Mouse (Mus musculus) ovary, postnatal 10 days (tissue): ENCODE results near the gene Lpxn.

Source experiments
- DNase-seq: peaks from one replicate; pipeline ENCODE4 v3.0.0; 2022; ENCODE audit warnings: low spot score

Lpxn gene

DNA sequence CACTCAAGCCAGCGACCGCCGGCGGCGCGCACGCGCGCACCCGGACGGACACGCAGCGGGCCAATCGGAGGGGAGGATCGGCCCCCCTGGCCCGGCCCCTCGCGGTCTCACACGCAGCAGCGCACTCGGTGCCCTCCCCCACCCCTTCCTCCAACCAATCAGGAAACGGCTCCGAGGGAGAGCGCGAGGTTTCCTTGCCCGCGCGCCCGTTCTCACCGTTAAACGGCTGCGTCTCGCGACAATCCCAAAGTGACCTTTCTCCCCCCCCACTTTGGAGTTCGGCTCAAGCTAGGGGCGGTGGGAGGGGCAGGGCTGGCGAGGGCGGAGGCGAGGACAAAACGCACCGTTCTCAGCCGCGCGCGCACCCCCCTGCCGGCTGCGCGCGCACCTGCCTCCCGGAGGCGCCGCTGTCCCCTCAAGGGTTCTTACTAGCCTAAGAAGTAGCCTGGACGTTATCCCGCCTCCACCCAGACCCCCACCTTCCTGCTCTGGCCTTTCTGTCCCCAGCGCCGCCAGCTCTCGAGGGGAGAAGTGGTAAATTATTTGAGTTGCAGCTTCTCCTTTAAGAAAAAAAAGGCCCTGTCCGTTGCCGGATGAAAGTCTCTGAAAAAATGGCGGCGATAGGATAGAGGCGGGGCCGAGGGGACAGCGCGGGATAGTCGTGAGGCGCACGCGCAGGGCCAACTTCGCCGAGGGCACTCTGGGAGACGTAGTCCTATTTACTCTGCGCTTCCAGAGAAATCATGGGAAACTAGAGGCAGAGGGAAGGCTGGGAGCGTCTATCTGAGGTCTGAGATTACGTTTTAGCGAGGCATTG is at the start of gene Lpxn, which contains the start of gene Zfp91:
Gene Lpxn, plus strand, starts transcription at position 683 of the 817 bp plus-strand sequence.
Gene Zfp91, minus strand, starts transcription at position 616 of the 817 bp plus-strand sequence.
- DNase-seq = peak; percentile 84

DNA sequence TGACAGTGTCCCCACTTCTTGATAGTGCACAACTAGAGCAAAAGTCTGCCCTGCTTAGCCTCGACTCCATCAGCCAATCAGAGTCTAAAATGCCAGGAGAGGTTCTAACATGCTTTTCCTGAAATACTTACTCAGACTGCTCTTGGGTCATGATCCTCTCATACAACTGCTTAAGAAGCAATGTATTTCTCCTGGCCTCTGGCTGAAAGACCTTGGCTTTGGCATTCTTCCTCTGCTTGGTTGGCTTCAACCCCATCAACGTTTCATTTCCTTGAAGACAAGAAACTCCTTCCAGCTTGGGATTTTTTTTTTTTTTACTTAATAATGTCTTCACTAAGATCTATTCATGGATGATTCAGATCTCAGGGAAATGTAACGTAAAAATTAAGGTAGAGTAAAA is 39.7 kb upstream of the Lpxn start:
- no peak for DNase-seq

DNA sequence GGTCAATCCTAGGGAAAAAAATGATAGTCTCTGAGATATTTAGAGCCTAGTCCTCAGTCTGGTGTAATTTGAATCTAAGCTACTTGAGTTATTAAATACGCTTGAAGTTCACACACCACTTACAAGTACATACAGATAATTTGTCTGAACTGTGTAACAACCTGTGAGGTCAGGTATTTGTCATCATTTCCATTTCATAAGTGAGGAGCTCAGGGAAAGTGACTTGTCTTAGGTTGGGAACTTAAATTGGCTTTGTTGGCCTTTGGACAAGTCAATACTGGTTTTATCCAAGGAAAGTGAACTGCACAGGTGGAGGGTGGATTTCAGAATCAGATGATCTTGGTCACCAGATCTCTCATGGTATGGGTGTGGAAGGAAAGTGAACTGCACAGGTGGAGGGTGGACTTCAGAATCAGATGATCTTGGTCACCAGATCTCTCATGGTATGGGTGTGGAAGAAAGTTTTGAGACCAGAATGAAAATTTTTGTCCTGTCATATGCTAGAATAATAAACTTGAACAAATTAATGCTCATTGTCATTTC is 37.0 kb upstream of the Lpxn start:
- DNase-seq = no peak

DNA sequence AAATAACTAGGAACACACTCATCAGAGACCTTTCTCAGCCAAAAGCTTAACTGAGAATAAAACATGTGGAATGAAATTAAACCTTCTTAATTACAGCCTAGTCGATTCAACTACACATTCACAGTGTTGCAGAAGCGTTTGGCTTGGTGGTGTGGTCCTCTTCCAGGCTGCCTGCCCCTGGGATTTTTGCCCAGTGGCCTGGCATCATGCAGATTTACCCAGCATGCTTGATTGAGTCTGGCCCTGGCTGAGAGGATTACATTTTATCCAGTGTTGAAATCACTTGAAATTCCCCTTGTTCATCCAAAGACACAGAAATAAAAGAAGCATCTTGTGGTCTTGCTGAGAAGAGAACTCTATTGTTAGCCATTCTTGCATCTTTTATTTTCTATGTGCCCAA is 36.3 kb upstream of the Lpxn start:
- DNase-seq = no peak

DNA sequence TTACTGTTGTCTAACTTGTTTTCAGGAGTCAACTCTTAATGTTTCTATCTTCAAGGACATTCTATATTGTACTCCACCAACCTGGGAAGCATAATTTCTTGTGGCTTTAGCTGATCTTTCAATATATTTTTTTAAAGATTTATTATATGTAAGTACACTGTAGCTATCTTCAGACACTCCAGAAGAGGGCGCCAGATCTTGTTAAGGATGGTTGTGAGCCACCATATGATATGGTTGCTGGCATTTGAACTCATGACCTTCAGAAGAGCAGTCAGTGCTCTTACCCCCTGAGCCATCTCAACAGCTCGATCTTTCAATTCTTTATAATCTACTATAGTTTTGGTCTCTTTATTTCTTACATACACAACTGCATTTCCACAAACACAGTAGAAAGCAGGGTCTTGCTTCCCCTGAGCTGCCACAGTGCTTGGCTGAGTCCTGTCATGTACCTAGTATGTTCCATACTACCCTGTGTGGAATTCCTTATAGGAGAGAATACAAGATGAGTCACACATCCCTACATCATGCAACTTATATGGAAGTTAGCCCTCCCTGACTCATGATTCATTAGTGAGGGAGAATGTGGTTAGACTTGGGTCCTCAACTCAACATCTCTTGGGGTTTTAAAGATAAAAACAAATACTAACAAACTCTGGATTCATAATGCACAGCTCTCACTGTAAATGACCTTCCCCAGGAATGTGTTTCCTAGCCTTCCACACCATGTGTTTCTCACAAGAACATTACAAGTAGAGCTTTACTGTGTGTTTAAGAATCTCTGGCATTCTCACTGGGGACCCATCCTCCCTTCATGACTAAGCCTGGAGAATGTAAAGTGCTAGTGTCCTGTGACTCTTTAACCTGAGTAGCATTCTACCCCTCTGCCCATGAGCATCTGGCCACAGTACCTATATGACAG is 33.5 kb upstream of the Lpxn start:
- DNase-seq = no peak

DNA sequence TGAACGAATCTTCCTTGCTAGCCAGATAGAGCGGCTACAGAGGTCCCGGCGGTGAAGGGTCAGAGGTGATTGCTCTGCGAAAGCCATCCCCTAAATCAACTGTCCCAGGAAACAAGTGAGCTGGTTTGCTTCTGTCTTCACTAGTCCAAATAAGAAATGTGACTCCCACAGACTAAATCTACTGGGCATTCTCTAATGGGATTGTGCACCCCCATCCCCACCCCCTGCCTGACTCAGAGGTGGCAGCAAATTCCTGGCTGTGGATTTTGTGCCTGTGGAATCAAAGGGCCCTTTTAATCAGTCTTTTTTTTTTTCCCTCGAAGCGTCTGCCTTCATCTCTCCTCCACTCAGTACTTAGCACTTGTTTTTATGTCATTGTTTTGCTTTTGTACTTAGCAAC is 30.7 kb upstream of the Lpxn start, which contains the start of gene Cntf:
Gene Cntf, minus strand, starts transcription at position 325 of the 400 bp plus-strand sequence.
- DNase-seq = no peak

DNA sequence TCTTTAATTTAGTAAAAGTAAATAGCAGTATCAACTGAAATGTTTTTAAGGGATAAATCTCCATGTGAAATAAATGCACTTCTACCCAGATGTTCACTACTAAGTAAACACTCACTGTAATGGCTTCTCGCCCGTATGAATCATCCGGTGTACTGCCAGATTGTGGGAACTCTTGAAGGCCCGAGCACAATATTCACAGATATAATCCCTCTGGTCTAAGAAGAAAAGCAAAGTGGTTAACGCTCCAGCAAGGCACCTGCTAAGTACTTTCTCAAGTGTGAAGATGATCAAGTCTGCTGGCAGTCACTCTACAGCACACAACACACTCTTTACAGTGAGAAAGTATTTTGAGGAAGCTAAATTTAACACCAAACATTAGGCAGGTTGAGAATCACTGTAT is 25.1 kb upstream of the Lpxn start:
- no peak for DNase-seq

DNA sequence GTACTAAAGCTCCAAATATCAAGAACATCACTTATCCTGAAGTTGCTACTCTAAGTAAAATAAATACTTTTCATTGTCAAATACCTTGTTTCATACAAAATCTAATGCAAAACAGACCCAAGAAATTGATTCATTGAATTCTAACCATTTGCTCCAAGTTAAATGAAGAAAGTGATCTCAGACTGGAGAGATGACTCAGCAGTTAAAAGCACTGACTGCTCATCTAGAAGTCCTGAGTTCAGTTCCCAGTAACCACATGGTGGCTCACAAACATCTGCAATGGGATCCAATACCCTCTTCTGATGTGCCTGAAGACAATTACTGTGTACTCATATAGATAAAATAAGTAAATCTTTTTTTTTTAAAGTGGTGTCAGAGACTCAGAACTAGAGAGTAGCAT is 15.6 kb upstream of the Lpxn start:
- DNase-seq = no peak

DNA sequence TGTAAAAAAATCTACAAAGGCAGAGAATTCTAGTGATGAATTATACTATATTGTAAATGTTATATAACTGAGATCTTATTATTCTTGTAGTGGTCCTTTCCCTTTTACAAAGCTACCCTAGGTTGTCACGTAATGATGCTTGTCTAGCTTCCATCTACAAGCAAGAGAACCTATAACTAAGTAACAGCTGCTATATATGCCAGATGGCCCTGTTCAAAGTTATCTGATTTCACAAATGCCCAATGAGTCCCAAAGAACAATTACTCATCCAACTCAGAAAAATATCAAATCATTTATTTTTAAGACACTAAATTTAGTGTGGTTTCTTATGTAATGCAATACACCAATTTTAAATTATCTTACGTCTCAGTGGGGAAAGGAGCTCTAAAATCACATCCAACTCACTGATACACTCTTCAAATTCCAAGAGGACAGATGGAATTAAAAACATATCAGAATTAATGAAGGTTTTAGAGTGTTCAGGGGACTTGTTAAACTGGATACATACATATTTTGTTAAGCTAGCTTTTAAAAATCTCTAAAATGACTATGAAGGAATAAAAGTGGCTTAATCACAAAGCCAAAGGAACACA is 9.1 kb upstream of the Lpxn start:
- no peak for DNase-seq

DNA sequence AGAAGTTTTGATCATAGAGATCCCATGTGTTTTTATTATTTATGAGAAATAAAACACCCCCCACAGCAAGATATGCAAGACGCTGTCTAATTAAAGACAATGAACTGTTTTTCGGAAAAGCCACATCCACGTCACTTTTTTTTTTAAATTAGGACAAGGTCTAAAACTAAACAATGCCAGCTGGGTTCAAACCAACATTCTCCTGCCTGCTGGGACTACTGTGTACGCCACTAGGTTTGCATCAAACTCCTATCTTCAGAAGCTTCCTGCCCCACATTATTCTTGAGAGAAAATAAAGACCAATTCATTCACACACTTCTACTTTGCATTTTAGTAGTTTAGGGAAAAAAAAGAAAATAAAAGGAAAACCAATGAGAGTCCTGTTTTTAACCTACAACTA is 8.3 kb upstream of the Lpxn start:
- DNase-seq = no peak

DNA sequence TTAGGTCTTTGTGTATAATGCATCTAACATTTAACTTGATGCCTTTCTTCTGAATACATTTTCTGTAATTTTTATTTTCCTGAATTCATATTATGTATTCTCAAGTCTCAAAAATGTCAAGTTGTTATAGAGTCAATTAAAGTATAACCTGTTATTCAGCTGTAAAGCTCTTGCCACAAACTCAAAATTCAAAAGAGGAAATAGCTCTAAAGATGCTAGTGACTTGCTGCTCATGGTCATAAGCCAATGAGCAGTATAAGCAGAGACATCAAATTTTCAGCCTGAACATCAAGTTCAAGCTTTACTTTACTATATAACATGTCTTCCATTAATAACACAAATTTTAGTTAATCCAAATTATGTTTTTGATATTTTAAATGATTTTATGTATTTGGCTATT is 3.6 kb upstream of the Lpxn start:
- DNase-seq = no peak

DNA sequence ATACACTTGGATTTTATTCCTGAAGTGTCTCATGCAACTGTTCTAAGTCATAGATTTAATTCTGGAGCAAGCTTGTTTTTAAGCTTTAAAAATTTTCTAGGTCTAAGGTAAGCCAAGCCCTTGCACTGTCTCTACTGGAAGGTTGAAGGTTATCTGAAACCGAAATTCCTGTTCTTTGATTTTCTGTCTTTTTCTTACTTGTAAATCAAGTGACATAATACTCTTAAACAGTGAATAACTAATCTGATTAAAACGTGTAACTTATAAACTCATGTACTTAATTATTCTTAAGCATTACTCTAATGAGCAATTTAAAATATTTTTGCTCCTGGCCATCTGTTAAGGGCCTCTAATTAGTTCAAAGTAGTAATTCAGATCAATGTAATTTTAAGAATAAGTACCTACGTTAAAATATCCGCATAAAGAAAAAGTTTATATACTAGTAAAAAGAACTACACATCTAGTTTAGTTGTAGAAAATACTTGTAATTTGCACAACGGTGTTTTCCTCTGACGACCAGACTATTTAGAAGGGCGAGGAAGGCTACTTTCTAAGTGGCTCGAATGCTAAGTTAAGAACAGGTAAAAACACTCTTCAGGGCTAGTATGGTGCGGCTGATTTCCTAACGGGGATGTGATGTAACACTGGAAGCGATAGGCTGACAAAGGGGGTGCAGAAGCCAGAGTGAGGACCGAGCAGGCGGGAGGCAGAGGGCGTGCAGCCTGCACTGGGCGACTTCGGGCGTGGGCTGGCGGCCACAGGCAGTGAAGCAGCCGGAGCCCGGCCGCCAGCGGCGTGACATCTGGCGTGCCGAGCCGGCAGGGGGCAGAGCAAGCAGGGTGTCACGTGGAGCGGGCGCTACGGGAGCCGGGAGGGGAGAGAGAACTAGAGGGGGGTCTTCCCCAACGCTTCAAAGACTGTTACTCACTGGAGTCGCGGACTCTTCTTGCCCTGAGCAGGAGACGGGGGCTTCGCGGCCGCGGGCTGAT is 1.6 kb upstream of the Lpxn start:
- peak; percentile 86 for DNase-seq

DNA sequence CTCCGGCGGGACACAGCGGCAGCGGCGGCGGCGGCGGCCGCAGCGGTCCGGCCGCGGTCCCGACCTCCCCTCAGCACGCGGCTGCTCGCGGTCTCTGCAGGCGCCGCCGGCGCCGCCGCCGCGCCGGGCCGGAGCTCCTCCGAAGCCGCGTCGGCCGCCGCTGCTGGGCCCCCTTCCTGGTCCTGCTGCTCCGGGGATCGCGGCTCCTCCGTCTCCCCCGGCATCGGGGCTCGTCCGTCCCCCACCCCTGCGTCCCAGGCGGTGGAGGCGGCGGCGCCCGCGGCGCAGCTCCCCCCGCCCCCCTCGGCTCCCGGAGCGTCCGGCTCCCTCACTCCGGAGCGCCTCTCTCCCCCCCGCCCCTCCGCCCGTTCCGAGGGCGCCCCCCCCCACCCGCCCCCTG is 883 bp upstream of the Lpxn start:
- no peak for DNase-seq

DNA sequence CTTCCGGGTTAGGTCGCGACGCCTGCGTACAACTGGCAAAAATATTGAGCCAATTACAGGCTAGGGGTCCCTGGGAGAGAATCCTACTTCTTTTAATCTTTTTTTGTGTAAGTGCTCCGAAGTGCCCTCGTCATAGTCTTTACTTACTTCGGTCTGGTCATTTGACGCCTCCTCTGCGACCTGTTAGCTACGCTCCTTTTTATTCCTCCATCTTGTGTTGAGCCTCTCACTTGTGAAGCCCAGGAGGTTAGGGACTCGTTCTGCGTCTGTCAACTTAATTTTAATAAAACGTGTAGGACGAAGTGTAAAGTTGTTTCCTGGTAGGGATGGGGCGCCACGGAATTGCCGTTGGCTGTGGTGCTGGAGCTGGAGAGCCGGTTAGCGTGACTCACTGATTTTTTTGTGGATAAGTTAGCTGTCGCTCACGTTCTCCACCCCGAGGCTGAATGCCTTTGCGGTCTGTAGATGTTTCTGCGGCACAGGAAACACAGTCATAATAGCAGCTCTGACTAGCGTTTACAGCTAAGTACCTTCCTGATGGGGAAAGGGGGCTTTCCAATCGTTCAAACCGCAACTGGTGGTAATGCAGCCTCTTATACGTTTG is 437 bp downstream of the Lpxn start:
- DNase-seq = peak; percentile 36

DNA sequence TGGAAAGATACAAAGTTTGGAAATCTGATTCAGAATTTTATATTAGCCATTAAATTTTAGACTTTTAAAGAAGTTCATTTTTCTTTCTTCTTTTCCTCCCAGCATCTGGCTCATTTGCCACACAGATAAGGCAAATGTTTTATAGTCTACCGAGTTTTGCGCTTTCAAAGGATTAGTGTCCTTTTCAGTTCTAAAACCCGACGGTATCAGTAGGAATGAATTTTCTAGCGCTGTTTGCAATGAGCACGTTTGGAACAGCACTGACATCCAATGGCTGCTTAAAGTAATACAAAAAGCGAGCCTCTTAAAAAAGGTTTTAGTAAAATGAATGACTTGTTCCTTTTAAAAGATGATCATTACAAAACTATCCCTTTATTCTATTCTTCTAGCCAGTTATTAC is 1.1 kb downstream of the Lpxn start:
- DNase-seq = no peak

DNA sequence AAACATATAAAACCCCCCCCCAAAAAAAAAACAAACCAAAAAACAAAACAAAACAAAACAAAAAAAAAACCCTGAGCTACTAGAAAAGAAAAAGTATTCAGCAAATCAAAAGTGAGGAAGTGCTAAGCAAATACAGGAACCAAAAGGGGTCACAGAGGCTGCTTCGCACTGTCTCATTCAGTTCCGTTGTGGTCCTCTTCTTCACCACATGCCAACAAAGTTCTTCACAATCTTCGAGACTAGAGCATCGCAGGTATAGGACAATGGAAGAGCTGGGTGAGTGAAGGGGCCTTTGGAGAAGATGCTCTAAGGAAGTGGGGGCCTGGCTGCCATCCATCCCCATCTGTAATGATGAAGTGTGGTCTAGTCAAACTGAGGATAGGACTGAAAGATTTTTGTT is 2.4 kb downstream of the Lpxn start:
- DNase-seq = no peak

DNA sequence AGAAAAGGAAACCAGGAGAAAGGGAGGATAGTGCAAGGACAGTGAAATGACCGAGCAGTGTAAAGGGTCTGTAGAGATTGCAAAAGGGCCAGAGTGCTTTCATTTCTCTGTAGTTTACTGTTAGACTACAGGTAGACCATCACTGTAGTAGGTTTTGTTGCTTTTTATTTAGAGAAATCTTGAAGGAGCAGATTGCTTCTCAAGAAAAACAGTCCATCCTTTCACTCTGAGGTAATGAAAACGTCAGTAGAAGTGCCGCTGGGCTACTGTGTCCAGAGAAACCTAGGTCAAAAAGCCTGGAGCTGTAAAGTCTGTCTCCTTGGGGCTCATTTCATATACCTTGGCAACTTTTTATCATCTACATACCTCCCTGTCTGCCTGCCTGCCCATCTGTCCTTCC is 3.1 kb downstream of the Lpxn start:
- no peak for DNase-seq

DNA sequence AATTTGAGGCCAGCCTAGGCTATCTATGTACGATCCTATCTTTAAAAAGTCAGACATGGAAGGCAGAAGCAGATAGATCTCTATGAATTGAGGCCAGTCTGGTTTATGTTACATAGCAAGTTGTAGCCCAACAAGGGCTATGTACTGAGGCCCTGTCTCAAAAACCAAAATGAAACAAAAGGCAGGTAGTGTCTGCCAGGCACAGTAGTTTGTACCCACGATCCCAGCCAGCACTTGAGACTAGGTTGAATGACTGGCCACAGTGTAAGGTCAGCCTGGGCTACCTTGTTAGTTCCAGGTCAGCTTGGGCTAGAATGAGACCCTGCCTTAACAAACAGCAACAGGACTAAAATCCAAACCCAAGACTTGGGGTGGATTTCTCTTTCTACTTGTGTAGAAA is 4.6 kb downstream of the Lpxn start:
- DNase-seq = no peak

DNA sequence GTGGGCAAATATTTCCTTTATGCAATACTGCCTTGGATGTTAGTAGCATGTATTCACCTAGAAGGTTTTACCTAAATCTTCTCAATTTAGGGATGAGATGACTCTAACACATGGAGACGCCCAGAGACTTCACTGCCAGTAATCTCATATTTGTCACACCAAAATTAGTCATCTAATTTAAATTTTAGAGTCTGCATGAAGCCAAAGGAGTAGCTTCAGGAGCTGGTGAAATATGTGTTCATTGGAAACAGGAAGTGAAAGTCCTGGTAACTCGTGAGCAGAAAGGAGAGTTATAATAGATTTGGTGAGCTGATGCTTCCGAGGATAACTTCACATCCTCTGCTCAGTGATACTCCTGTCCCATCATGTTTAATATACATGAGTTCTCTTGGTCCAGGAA is 5.1 kb downstream of the Lpxn start:
- DNase-seq = no peak

DNA sequence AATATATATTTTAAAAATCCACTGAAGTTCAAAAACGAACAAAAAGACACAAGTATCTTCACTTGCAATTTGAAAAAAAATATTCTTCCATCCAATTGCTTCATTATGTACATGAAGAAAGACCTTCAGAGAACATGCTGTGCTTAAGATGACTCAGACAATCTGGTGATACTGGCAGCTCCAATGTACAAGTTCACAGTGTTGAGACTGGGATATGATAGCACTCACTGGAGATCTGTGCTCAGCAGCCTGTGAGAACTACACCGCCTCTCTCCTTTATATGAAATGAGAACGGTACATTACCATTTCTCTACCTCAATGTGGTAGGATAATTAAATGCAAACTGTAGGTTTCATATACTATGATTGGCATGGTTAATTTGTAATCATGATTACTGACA is 6.8 kb downstream of the Lpxn start:
- no peak for DNase-seq

DNA sequence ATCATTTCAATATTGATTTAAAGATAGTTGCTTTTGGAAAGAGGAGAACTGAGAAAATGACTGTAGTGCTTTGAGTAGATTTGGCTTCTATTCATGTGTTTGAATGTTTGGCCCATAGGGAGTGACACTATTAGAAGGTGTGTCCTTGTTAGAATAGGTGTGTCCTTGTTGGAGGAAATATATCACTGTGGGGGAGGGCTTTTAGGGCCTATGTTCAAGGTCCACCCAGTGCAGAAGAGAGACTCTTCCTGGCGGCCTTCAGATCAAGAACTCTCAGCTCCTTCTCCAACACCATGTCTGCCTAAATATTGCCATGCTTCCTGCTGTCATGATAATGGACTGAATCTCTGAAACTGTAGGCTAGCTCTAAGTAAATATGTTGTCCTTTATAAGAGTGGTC is 8.2 kb downstream of the Lpxn start:
- DNase-seq = no peak
